Mouse (Mus musculus): ENCODE measurements at regions not wholly inside any gene's neighbourhood (a gene's known extent, or its start where the extent isn't known, plus 50 kb on each side); places are given as distances from the start of the nearest gene placed in this dataset.
A peak's percentile ranks its signal among the peaks of the same experiment; 100 is the strongest.
"Not testable (repeated sequence)": the region's sequence is repeated elsewhere in the genome, so short reads cannot be mapped to it uniquely, and the experiment has no call there.

DNA sequence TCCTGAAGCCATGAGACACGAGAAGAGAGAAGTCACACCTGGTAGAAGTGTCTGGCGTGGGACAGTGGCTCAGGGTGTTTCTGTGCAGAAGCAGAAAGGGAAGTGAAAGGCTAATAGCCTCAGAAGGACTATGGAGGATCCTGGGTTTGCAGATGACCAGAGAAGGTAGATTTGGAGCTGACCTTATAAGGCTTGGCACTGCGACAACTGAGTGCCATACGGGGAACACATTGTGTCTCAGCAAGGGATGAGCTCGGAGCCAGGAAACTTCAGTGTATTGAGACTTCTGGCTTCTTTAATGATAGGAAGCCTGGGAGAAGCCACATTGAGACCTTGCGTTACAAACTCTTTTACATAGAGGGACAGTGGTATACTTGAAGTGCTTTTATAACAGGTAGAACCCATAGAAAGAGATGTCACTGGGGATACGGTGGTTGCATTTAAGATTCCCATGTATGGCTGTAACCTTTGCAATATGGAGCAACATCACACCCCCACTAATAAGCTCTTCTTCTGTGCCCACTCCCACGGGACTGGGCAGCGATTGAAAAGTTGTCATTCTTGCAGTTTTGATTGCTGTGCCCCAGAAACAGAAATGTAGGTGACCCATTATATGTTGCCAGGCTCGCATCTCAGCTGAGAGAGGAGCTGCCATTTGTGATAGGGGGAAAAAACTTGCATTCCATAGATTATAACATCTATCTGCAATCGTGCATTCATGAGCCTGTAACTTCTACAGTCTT lies 61.8 kb upstream of the Dync1i1 start:
- no peaks in the 10 kb centered on the region for H3K36me3 ChIP-seq
- H3K4me3 ChIP-seq, result no peak overlapping the region
- H3K27me3 ChIP-seq (ENCODE audit: low read depth, poor library complexity, severe bottlenecking), result no peaks in the 10 kb centered on the region
- H3K27ac ChIP-seq (replicated peaks), result no peak overlapping the region
- WGBS, result 90% methylated on average over 11 of the region's 11 CpGs
- DNase-seq (ENCODE audit: low spot score), result no peak
- H3K4me1 ChIP-seq, result no peaks in the 10 kb centered on the region
- H3K9me3 ChIP-seq (replicated peaks), result no peaks in the 10 kb centered on the region

DNA sequence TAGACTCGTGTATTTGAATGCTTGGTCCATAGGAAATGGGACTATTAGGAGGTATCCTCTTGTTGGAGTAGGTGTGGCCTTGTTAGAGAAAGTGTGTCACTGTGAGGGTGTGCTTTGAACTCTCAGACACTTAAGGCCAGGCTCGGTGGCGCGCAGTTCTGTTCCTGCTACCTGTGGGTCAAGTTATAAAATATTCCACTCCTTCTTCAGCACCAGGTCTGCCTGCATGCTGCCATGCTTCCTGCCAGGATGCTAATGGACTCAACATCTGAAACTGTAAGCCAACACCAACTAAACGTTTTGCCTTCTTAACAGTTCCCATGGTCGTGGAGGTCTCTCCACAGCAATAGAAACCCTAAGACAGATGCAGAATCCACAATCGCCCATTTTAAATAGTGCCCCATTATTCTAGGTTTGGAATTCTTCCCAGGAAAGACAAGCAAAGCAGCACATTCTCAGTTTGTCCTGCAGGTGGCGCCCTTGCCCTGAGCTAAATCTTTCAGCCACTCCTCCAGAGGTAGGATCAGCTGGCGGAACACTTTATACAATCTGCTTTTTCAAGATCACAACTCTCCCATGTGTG lies 80.2 kb upstream of the Dync1i1 start:
- Histone ChIP-seq H3K27ac (replicated peaks) (no peak overlapping the region), H3K36me3 (no peaks in the 10 kb centered on the region), H3K27me3 (ENCODE audit: low read depth, poor library complexity, severe bottlenecking) (no peaks in the 10 kb centered on the region), H3K9me3 (replicated peaks) (no peaks in the 10 kb centered on the region), H3K4me3 (no peak overlapping the region), H3K4me1 (no peaks in the 10 kb centered on the region)
- 31% methylated on average over 9 of the region's 9 CpGs for WGBS
- DNase-seq (ENCODE audit: low spot score), result peak; percentile 74

DNA sequence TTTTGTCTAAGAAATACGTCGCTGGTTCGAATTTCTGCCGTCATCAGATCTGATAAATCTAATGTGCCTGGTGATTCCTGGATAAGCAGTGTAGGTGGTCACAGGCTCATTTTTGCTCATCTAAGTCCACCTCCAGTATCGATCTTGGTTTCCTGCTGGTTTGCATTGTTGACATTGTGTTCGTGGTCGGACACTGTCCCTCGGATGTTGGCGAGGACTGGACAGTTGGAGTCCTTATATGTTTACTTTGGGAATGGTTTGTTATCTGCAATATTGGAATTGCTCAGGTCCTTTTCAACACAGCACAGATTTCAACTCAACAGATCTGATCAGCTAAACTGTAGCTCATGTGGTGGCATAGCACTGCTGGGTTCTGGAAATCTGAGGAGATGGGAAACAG lies 91.2 kb upstream of the Dync1i1 start:
- H3K36me3 ChIP-seq, result no peaks in the 10 kb centered on the region
- H3K27ac ChIP-seq (replicated peaks), result no peak overlapping the region
- no peaks in the 10 kb centered on the region for H3K9me3 ChIP-seq (replicated peaks)
- H3K27me3 ChIP-seq (ENCODE audit: low read depth, poor library complexity, severe bottlenecking), result no peaks in the 10 kb centered on the region
- 87% methylated on average over 9 of the region's 9 CpGs for WGBS
- DNase-seq (ENCODE audit: low spot score), result no peak
- H3K4me3 ChIP-seq, result no peak overlapping the region
- no peaks in the 10 kb centered on the region for H3K4me1 ChIP-seq

DNA sequence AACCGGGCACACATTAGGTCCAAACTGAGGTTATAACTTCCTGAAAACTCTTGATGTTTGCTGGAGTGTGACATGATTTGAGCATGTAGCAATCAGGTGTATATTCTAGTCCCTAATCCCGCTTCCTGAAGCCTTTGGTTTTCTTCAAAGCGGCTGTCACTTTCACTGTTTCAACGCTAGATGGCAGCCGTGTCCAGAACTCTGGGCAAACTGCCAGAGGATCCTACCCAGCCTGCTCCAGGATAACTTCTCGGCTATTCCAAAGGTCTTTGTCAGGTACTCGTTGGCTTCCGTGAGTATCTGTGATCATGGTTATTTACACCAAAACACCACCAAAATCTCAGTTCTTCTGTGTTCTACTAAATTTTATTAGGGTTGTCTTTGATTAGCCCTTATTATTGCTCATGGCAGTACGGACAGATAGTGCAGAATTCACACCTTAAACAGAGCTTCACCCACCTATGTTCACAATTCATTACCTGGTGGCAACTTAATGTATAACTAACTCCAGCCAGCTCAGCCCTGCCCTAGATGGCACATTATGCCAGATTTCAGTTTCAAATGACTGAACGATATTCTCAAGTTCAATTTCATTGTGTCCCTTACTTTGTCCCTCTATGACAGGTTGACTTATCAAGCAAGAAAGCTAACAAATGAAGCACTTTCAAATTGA lies 92.3 kb upstream of the Dync1i1 start:
- Histone ChIP-seq H3K27me3 (ENCODE audit: low read depth, poor library complexity, severe bottlenecking) (no peaks in the 10 kb centered on the region), H3K4me1 (no peaks in the 10 kb centered on the region), H3K4me3 (no peak overlapping the region), H3K27ac (replicated peaks) (no peak overlapping the region), H3K36me3 (no peaks in the 10 kb centered on the region), H3K9me3 (replicated peaks) (no peaks in the 10 kb centered on the region)
- DNase-seq (ENCODE audit: low spot score), result peak; percentile 53
- WGBS, result 27% methylated on average over 10 of the region's 10 CpGs

DNA sequence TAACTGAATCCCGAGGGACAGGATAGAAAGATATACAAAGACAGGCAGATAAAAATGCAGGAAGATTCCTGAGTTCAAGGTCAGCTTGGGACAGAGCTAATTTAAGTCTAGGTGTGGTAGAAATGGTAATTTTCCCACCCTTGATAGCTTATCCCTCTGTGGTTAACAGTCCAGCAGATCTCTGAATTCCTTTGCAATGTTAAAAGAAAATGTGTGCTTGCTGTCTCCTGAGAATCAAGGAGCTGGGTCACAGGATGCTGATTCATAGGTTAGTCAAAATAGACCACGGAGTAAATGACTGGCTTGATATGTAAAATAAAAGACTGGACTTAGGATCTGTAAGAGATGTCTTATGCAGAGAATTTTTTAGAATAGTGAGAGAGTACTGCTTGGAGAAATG lies 101.4 kb upstream of the Dync1i1 start:
- Histone ChIP-seq H3K27me3 (ENCODE audit: low read depth, poor library complexity, severe bottlenecking) (no peaks in the 10 kb centered on the region), H3K36me3 (no peaks in the 10 kb centered on the region), H3K4me1 (no peaks in the 10 kb centered on the region), H3K9me3 (replicated peaks) (no peaks in the 10 kb centered on the region), H3K27ac (replicated peaks) (no peak overlapping the region), H3K4me3 (no peak overlapping the region)
- DNase-seq (ENCODE audit: low spot score), result no peak
- WGBS, result 76% methylated on average over 2 of the region's 2 CpGs

DNA sequence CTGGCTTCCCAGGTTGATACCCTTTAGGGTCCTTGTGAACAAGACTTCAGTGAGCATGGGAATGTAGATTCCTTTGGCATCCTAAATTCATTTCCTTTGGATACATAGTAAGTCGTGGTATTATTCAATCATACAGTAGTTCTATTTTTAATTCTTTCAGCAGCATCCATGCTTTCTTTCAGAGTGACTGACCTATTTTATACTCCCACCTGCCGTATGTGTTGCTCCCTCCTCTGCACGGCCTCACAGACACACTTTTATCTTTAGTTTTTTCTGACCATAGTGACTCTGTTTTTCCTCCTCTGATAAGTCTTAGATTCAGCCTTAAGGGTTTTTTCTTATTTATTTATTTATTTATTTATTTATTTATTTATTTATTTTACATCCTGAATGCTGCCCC lies 103.9 kb upstream of the Dync1i1 start:
- Histone ChIP-seq H3K9me3 (replicated peaks) (no peaks in the 10 kb centered on the region), H3K4me3 (no peak overlapping the region), H3K27me3 (ENCODE audit: low read depth, poor library complexity, severe bottlenecking) (no peaks in the 10 kb centered on the region), H3K27ac (replicated peaks) (no peak overlapping the region), H3K36me3 (no peaks in the 10 kb centered on the region), H3K4me1 (no peaks in the 10 kb centered on the region)
- WGBS, result 93% methylated on average over 3 of the region's 3 CpGs
- DNase-seq (ENCODE audit: low spot score), result no peak

DNA sequence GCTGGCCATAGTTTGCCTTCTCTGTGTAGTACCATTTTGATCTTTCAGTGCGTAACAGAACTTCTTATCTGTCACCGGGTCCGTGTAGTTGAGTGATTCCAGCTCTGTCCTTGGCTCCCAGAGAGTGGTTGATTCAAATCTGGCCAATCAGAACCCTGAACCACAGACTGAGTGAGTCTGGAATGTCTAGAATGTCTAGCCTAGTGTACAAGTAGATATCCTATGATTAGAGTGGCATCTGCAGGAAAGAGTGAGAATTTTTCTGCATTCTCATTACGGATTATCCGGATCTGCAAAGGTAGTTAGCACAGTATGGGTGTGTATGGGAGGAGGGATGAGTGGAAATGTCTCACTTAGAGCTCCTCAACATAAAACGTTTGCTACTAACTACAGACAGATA lies 97.9 kb upstream of the Pdk4 start:
- no peak for DNase-seq (ENCODE audit: low spot score)
- Histone ChIP-seq H3K36me3 (no peaks in the 10 kb centered on the region), H3K9me3 (replicated peaks) (no peaks in the 10 kb centered on the region), H3K4me1 (peaks cover 3% of the 10 kb centered on the region; the same call in 1 of the 2 replicates), H3K4me3 (no peak overlapping the region), H3K27ac (replicated peaks) (no peak overlapping the region), H3K27me3 (ENCODE audit: low read depth, poor library complexity, severe bottlenecking) (no peaks in the 10 kb centered on the region)
- 88% methylated on average over 6 of the region's 6 CpGs for WGBS

DNA sequence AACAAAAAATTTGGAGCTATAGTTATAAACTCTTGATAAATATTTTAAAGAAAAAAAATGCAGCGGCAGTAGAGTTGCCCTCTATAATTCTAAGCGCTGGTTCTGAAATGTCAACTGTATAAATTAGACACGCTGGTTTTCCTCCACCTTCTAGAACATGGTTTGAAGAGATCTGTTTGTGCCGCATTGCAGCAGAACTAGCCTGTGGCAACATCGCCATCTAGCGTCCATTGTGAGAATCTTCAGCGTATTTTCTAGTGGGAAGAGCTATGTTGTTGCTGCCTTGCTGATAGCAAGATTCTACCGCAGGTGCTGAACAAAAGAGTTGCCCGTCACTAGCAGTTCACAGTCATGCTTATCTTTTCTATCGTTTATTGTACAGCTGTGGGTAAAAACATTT lies 93.5 kb upstream of the Pdk4 start:
- DNase-seq (ENCODE audit: low spot score), result peak; percentile 62
- Histone ChIP-seq H3K9me3 (replicated peaks) (no peaks in the 10 kb centered on the region), H3K4me1 (0 out of 2 replicates have a peak, but pooled peaks cover 3% of the 10 kb centered on the region), H3K4me3 (no peak overlapping the region), H3K27ac (replicated peaks) (no peak overlapping the region), H3K36me3 (no peaks in the 10 kb centered on the region), H3K27me3 (ENCODE audit: low read depth, poor library complexity, severe bottlenecking) (no peaks in the 10 kb centered on the region)
- 14% methylated on average over 10 of the region's 10 CpGs for WGBS

DNA sequence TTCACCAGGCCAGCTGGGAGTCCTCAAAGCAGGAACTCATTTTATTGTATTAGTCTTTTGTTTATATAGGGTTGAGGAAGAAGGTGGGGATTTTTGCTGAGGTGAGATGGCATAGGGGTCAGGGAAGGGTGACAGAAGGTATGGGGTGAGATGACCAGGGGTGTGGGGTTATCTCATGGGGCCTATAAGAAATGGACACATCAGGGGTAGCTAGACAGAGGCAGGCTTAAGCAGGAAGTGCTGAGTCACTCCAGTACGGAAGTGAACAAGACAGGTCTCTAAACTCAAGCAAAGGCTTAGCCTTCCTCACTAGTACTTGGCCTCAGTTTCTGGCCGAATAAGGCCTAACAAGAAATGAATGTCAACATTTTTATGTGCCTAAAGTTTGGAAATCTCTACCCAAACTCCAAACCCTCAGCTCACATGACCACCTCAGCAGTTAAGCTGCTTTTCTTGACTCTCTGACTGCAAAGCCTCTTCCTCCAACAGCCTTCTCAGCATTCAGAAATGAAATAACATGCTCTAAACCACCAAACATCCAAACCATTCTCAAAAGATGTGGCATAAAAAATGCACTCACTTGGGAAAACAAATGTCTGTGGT lies 86.9 kb upstream of the Pdk4 start:
- Histone ChIP-seq H3K4me3 (no peak overlapping the region), H3K27ac (replicated peaks) (no peak overlapping the region), H3K27me3 (ENCODE audit: low read depth, poor library complexity, severe bottlenecking) (no peaks in the 10 kb centered on the region), H3K36me3 (no peaks in the 10 kb centered on the region), H3K4me1 (0 out of 2 replicates have a peak, but pooled peaks cover 3% of the 10 kb centered on the region), H3K9me3 (replicated peaks) (no peaks in the 10 kb centered on the region)
- DNase-seq (ENCODE audit: low spot score), result no peak
- WGBS, result 78% methylated on average over 2 of the region's 2 CpGs

DNA sequence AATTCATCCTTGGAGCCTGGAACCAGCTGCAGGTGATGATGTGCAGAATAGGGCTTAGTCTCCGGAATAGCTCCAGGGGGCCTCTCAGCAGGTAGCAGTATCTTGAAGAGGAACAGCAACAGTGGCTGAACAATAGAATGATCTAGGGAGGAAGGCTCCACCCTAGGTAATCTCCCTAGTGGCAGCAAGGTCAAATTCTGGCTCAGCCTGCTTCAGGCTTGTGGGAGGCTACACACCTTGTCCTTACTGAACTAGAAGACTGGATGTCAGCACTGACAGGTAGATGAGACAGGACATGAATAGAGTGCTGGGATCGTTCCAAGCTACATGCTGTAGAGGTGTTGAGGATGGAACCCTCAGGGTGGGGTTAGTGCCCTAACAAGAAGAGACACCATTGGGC lies 80.8 kb upstream of the Pdk4 start:
- H3K4me3 ChIP-seq; H3K27ac ChIP-seq (replicated peaks); H3K4me1 ChIP-seq; H3K9me3 ChIP-seq (replicated peaks); DNase-seq (ENCODE audit: low spot score); H3K27me3 ChIP-seq (ENCODE audit: low read depth, poor library complexity, severe bottlenecking); H3K36me3 ChIP-seq: not testable (repeated sequence)
- 78% methylated on average over 2 of the region's 2 CpGs for WGBS

DNA sequence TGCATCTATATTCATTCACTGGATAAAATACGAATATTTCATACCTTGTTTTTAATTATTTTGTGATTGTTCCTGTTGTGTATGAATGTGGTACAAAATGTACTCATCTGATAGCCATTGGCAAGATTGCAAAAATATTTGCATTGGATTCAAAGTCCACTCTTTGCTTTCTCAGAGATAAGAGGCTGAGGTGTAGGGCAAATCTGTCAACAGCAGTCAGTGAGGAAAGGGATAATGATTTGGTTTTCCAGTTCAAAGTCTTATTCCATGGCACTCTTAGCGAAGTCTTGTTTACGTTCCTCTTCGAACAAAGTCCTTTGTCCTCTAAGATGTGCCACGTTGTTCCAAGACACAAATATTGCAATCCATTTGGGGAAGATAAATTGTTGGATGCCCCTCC lies 70.5 kb upstream of the Pdk4 start:
- Histone ChIP-seq H3K9me3 (replicated peaks) (no peaks in the 10 kb centered on the region), H3K27me3 (ENCODE audit: low read depth, poor library complexity, severe bottlenecking) (no peaks in the 10 kb centered on the region), H3K4me1 (no peaks in the 10 kb centered on the region), H3K36me3 (no peaks in the 10 kb centered on the region), H3K27ac (replicated peaks) (no peak overlapping the region), H3K4me3 (no peak overlapping the region)
- 85% methylated on average over 5 of the region's 5 CpGs for WGBS
- DNase-seq (ENCODE audit: low spot score), result no peak

DNA sequence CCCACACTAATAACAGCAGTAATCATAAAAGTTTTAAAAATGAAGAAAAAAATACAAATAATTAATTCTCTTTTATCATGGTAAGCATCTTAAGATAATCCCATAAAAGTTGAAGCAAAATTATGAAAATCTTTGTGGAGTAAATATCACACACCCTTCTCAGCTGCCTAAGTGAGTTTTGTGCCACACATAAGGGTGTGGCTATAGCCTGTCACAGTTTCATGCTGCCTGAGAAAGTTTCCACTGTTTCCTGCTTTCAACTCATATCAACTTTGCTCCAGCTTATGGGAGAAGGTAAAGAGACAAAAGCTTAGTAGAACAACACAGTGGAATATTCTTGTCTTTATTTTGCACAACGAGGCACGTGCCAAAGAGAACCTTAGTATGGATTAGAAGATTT lies 68.9 kb upstream of the Pdk4 start:
- Histone ChIP-seq H3K9me3 (replicated peaks) (no peaks in the 10 kb centered on the region), H3K27me3 (ENCODE audit: low read depth, poor library complexity, severe bottlenecking) (no peaks in the 10 kb centered on the region), H3K27ac (replicated peaks) (no peak overlapping the region), H3K36me3 (no peaks in the 10 kb centered on the region), H3K4me1 (no peaks in the 10 kb centered on the region), H3K4me3 (no peak overlapping the region)
- WGBS, result 84% methylated on average over 2 of the region's 2 CpGs
- no peak for DNase-seq (ENCODE audit: low spot score)

Data from midbrain, embryonic 10.5 days (tissue).